Comparison of ENCODE assay signal across 22 mouse cellular contexts in the genomic region with DNA sequence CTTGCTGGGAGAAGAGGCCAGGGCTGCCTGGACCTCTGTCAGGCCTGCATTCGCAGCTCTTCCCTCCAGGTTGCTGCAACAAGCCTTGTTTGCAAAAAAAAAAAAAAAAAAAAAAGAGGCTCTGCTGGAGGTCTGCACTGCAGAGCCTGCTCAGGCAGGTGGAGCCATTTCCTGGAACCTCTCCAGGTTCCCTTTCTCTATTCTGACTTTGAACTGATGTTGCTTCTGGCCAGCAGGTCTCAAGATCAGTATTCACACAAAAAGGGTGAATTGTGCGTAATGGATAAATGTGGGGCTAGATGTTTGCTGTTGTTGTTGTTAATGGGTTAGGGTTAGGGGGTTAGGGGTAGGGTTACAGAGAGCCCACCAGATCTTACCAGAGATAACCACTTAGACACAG. TPM values are rescaled to one million over a fixed set of nuclear protein-coding genes. Genes with fewer than 3 reads are reported as not detected.
DNase-seq lines count a peak whose midpoint lies in the region; ATAC-seq and TF ChIP-seq lines count a peak whose summit lies in the region.
"Had no signal": no experiment of that assay in that cellular context is flagged by ENCODE, and none has a peak within 500 bp of the region (broad histone marks: within the 10 kb centered on the region; RNA-seq: fewer than 3 reads in every experiment).

No protein-coding gene starts in this region.

- H3K27me3 ChIP-seq in MEL (ENCODE audit: control insufficient read depth in 1 of 2, insufficient read depth in 2 of 2, low read length in 2 of 2), result no peaks in the 10 kb centered on the region
- H3K27me3 ChIP-seq in midbrain, embryonic 10.5 days (ENCODE audit: low read depth, poor library complexity, severe bottlenecking), result no peaks in the 10 kb centered on the region
- H3K27me3 ChIP-seq in midbrain, postnatal 0 days (ENCODE audit: insufficient read depth, low read length), result no peaks in the 10 kb centered on the region
- H3K27me3 ChIP-seq: embryonic facial prominence, embryonic 13.5 days; neural tube, embryonic 12.5 days had no signal

- no peak overlapping the region for H3K4me2 ChIP-seq in midbrain, postnatal 0 days (ENCODE audit: low read depth, low read length, poor library complexity, severe bottlenecking)
- H3K4me2 ChIP-seq: embryonic facial prominence, embryonic 13.5 days; liver, embryonic 11.5 days; neural tube, embryonic 12.5 days had no signal

- no peak overlapping the region for H3K4me3 ChIP-seq in MEL (ENCODE audit: control insufficient read depth in 1 of 2, insufficient read depth in 1 of 2, low read depth in 2 of 2, low read length in 2 of 2)
- no peak overlapping the region for H3K4me3 ChIP-seq in midbrain, embryonic 10.5 days
- H3K4me3 ChIP-seq in midbrain, postnatal 0 days (ENCODE audit: low read depth, low read length), result no peak overlapping the region
- H3K4me3 ChIP-seq: embryonic facial prominence, embryonic 13.5 days; heart, adult 2 months; neural tube, embryonic 12.5 days had no signal

- no peak for TF ChIP-seq EP300 in MEL (IDR thresholded peaks at IDR 0.05; ENCODE audit: low read depth in 1 of 2, low read length in 2 of 2)

- H3K36me3 ChIP-seq in MEL (ENCODE audit: control insufficient read depth in 1 of 2, insufficient read depth in 2 of 2, low read length in 2 of 2), result no peaks in the 10 kb centered on the region; a peak in 1 of 4 replicates
- H3K36me3 ChIP-seq in midbrain, embryonic 10.5 days, result peaks cover 44% of the 10 kb centered on the region
- H3K36me3 ChIP-seq in midbrain, postnatal 0 days (ENCODE audit: insufficient read depth, low read length), result peaks cover 12% of the 10 kb centered on the region; the same call in 1 of the 2 replicates

- TF ChIP-seq RAD21 in MEL (IDR thresholded peaks at IDR 0.05; ENCODE audit: low read depth, low read length), result no peak

- no peak overlapping the region for H3K9ac ChIP-seq in MEL (ENCODE audit: control insufficient read depth, low read depth, low read length, poor library complexity, severe bottlenecking)
- no peak overlapping the region for H3K9ac ChIP-seq in midbrain, postnatal 0 days (replicated peaks; ENCODE audit: low read length, poor library complexity, severe bottlenecking)
- H3K9ac ChIP-seq: embryonic facial prominence, embryonic 13.5 days; neural tube, embryonic 12.5 days had no signal

- H3K4me1 ChIP-seq in MEL (ENCODE audit: control insufficient read depth in 1 of 2, insufficient read depth in 2 of 2, low read length in 2 of 2), result no peaks in the 10 kb centered on the region
- no peaks in the 10 kb centered on the region for H3K4me1 ChIP-seq in midbrain, embryonic 10.5 days
- H3K4me1 ChIP-seq in midbrain, postnatal 0 days (ENCODE audit: insufficient read depth, low read length), result no peaks in the 10 kb centered on the region
- H3K4me1 ChIP-seq: embryonic facial prominence, embryonic 13.5 days; neural tube, embryonic 12.5 days had no signal

- peak; percentile 17; the same call in 1 of the 2 replicates for ATAC-seq in megakaryocyte progenitor cell, adult 5-6 weeks (replicated peaks; ENCODE audit: poor library complexity)
- no peak for ATAC-seq in midbrain, postnatal 0 days (ENCODE audit: low FRiP score)
- ATAC-seq: activated CD4-positive, CD25-positive, alpha-beta regulatory T cell, adult 4 months; forebrain, embryonic 16.5 days; hindbrain, embryonic 16.5 days had no signal

- peak; percentile 39 to 40 for DNase-seq in kidney, postnatal 36 days
- DNase-seq in kidney, postnatal 10 days, result no peak
- DNase-seq in MEL (ENCODE audit: low read depth, low spot score), result no peak
- DNase-seq in thymus, postnatal 4 days, result peak; percentile 58
- no peak for DNase-seq in midbrain, embryonic 10.5 days (ENCODE audit: low spot score)
- no peak for DNase-seq in midbrain, postnatal 0 days (ENCODE audit: low spot score)
- DNase-seq: adrenal gland, postnatal 10 days; cerebellum, postnatal 10 days; gastrocnemius, postnatal 25 days; heart, adult 2 months; kidney, adult 8-10 months; left cerebral cortex, postnatal 4 days; lung, adult 18-20 months; right cerebral cortex, postnatal 4 days had no signal

- H3K9me3 ChIP-seq in MEL (replicated peaks; ENCODE audit: insufficient read depth, low read length), result no peaks in the 10 kb centered on the region
- peaks cover 8% of the 10 kb centered on the region; the same call in 1 of the 2 replicates for H3K9me3 ChIP-seq in midbrain, embryonic 10.5 days (replicated peaks)
- no peaks in the 10 kb centered on the region for H3K9me3 ChIP-seq in midbrain, postnatal 0 days (ENCODE audit: low read length)

- no peak for TF ChIP-seq POLR2A in MEL (IDR thresholded peaks at IDR 0.05; ENCODE audit: control insufficient read depth in 1 of 2, insufficient read depth in 1 of 2, low read depth in 1 of 2, low read length in 2 of 2, poor library complexity in 1 of 2)

- 81% methylated on average over 2 of the region's 2 CpGs for WGBS in midbrain, embryonic 10.5 days
- 80% methylated on average over 2 of the region's 2 CpGs for WGBS in midbrain, postnatal 0 days

- no peak overlapping the region for H3K27ac ChIP-seq in MEL (ENCODE audit: control insufficient read depth, low read depth, low read length)
- no peak overlapping the region for H3K27ac ChIP-seq in midbrain, embryonic 10.5 days (replicated peaks)
- H3K27ac ChIP-seq in midbrain, postnatal 0 days (ENCODE audit: low read depth, low read length), result no peak overlapping the region
- H3K27ac ChIP-seq: embryonic facial prominence, embryonic 13.5 days; heart, adult 2 months; neural tube, embryonic 12.5 days; stomach, postnatal 0 days had no signal

- no peaks in the 10 kb centered on the region for H3K79me2 ChIP-seq in MEL (ENCODE audit: control insufficient read depth, insufficient read depth, low read length, poor library complexity)

- TF ChIP-seq CTCF in MEL (IDR thresholded peaks at IDR 0.05 in 2 of 3, conservative IDR thresholded peaks at IDR 0.05 in 1 of 3; ENCODE audit: control insufficient read depth in 1 of 3, insufficient read depth in 1 of 3, low read depth in 2 of 3, low read length in 3 of 3, poor library complexity in 1 of 3, severe bottlenecking in 1 of 3), result no peak
- TF ChIP-seq CTCF in midbrain, postnatal 0 days (IDR thresholded peaks at IDR 0.05), result no peak

TF ChIP-seq in MEL, 35 proteins besides CTCF, POLR2A, EP300 and RAD21:
- TF ChIP-seq RCOR1 (IDR thresholded peaks at IDR 0.05; ENCODE audit: low read depth, low read length), result no peak
- no peak for TF ChIP-seq CHD2 (IDR thresholded peaks at IDR 0.05; ENCODE audit: low read length)
- TF ChIP-seq ZNF384 (IDR thresholded peaks at IDR 0.05; ENCODE audit: low read depth, low read length), result peak; percentile 81
- no peak for TF ChIP-seq TCF12 (IDR thresholded peaks at IDR 0.05; ENCODE audit: low read depth, low read length)
- TF ChIP-seq ETS1 (IDR thresholded peaks at IDR 0.05; ENCODE audit: low read depth, low read length), result no peak
- no peak for TF ChIP-seq KAT2A (conservative IDR thresholded peaks at IDR 0.05; ENCODE audit: low read depth, low read length)
- TF ChIP-seq UBTF (IDR thresholded peaks at IDR 0.05; ENCODE audit: borderline replicate concordance, insufficient read depth, low read depth, low read length), result no peak
- TF ChIP-seq GATA1 (IDR thresholded peaks at IDR 0.05; ENCODE audit: low read depth, low read length), result no peak
- TF ChIP-seq ZKSCAN1 (IDR thresholded peaks at IDR 0.05; ENCODE audit: low read depth, low read length), result no peak

RNA-seq across cellular contexts. Expression of gene Tmppe, which starts 34.8 kb away (rescaled TPM):
- 7.1 and 7.5 TPM in 2 replicates for total RNA-seq in MEL (2012; rRNA removed)
- polyA plus RNA-seq in MEL (2012; ENCODE audit: insufficient read depth in 1 of 2, insufficient read length in 2 of 2, low read depth in 1 of 2, low replicate concordance in 2 of 2, missing spikeins in 1 of 2), result 1 to 10 TPM in 1 of 2 experiments, not detected in 1; 9.2 TPM
- total RNA-seq in megakaryocyte progenitor cell, adult 5-6 weeks (2015), result 2.4 and 3.4 TPM in 2 replicates
- 4.6 and 5.0 TPM in 2 replicates for total RNA-seq in megakaryocyte progenitor cell, adult 5-6 weeks (2017)
- polyA plus RNA-seq in midbrain, embryonic 10.5 days (2016; fragmentation: Nextera tagmentation; extraction: Ambion mirVana), result 11.4 and 11.6 TPM in 2 replicates
- total RNA-seq in midbrain, postnatal 0 days (2014; rRNA removed), result 6.4 and 6.6 TPM in 2 replicates
- polyA plus RNA-seq in midbrain, postnatal 0 days (2015; fragmentation: Nextera tagmentation; extraction: Ambion mirVana), result 6.4 and 7.4 TPM in 2 replicates

RNA-seq across cellular contexts. Expression of gene Glb1, which starts 34.8 kb away (rescaled TPM):
- 7.0 and 8.1 TPM in 2 replicates for total RNA-seq in MEL (2012; rRNA removed)
- 10 to 100 TPM in 1 of 2 experiments, not detected in 1; 15.7 TPM for polyA plus RNA-seq in MEL (2012; ENCODE audit: insufficient read depth in 1 of 2, insufficient read length in 2 of 2, low read depth in 1 of 2, low replicate concordance in 2 of 2, missing spikeins in 1 of 2)
- total RNA-seq in megakaryocyte progenitor cell, adult 5-6 weeks (2015), result 40.1 and 42.1 TPM in 2 replicates
- 36.3 and 38.4 TPM in 2 replicates for total RNA-seq in megakaryocyte progenitor cell, adult 5-6 weeks (2017)
- polyA plus RNA-seq in midbrain, embryonic 10.5 days (2016; fragmentation: Nextera tagmentation; extraction: Ambion mirVana), result 23.8 and 25.0 TPM in 2 replicates
- 29.6 and 38.0 TPM in 2 replicates for total RNA-seq in midbrain, postnatal 0 days (2014; rRNA removed)
- 32.1 and 35.3 TPM in 2 replicates for polyA plus RNA-seq in midbrain, postnatal 0 days (2015; fragmentation: Nextera tagmentation; extraction: Ambion mirVana)

RNA-seq across cellular contexts. Expression of gene Crtap, which starts 45.2 kb away (rescaled TPM):
- total RNA-seq in MEL (2012; rRNA removed), result 17.3 and 21.5 TPM in 2 replicates
- 10 to 100 TPM in 1 of 2 experiments, not detected in 1; 62.2 TPM for polyA plus RNA-seq in MEL (2012; ENCODE audit: insufficient read depth in 1 of 2, insufficient read length in 2 of 2, low read depth in 1 of 2, low replicate concordance in 2 of 2, missing spikeins in 1 of 2)
- total RNA-seq in megakaryocyte progenitor cell, adult 5-6 weeks (2015), result 79.4 and 90.2 TPM in 2 replicates
- total RNA-seq in megakaryocyte progenitor cell, adult 5-6 weeks (2017), result 22.0 and 33.4 TPM in 2 replicates
- polyA plus RNA-seq in midbrain, embryonic 10.5 days (2016; fragmentation: Nextera tagmentation; extraction: Ambion mirVana), result 35.7 and 38.2 TPM in 2 replicates
- total RNA-seq in midbrain, postnatal 0 days (2014; rRNA removed), result 12.6 and 21.4 TPM in 2 replicates
- polyA plus RNA-seq in midbrain, postnatal 0 days (2015; fragmentation: Nextera tagmentation; extraction: Ambion mirVana), result 25.8 and 26.0 TPM in 2 replicates

Comparison
In these comparisons a context has a peak if more than half of its experiments do, and no peak if none do; other contexts are left out.
1. DNase-seq: peak in kidney, postnatal 36 days (2 of 2) and thymus, postnatal 4 days (single experiment); none in kidney, postnatal 10 days (single experiment), MEL (single experiment), midbrain, embryonic 10.5 days (single experiment) and midbrain, postnatal 0 days (single experiment).